Comparison of ENCODE assay signal across 8 mouse cellular contexts in genomic region chr6:48047114-48047449, GRCm38 (mm10). TPM values are rescaled to one million over a fixed set of nuclear protein-coding genes. Genes with fewer than 3 reads are reported as not detected.
DNase-seq lines count a peak whose midpoint lies in the region; ATAC-seq lines count a peak whose summit lies in the region.

No protein-coding gene starts in this region.

- peaks cover 23% of the 10 kb centered on the region for H3K36me3 ChIP-seq in erythroblast, embryonic 14.5 days (ENCODE audit: control insufficient read depth)
- peaks cover 31% of the 10 kb centered on the region for H3K36me3 ChIP-seq in embryonic facial prominence, embryonic 14.5 days (ENCODE audit: control insufficient read depth, insufficient read depth, low read length)
- H3K36me3 ChIP-seq in liver, embryonic 11.5 days (ENCODE audit: control insufficient read depth, insufficient read depth, low read length) = peaks cover 15% of the 10 kb centered on the region

- no peak overlapping the region; the same call in 1 of the 2 replicates for H3K27ac ChIP-seq in embryonic facial prominence, embryonic 14.5 days (replicated peaks; ENCODE audit: low read depth, low read length)
- peak overlapping the region; percentile 85; the same call in 1 of the 2 replicates for H3K27ac ChIP-seq in liver, embryonic 11.5 days (ENCODE audit: low read depth, low read length)

- peak overlapping the region; percentile 83 for H3K9ac ChIP-seq in embryonic facial prominence, embryonic 14.5 days (ENCODE audit: low read depth, low read length)
- H3K9ac ChIP-seq in liver, embryonic 11.5 days (ENCODE audit: low read depth, low read length) = peak overlapping the region; percentile 93

- peaks cover 22% of the 10 kb centered on the region for H3K27me3 ChIP-seq in erythroblast, embryonic 14.5 days (ENCODE audit: control insufficient read depth)
- H3K27me3 ChIP-seq in embryonic facial prominence, embryonic 14.5 days (replicated peaks; ENCODE audit: control insufficient read depth, insufficient read depth, low read length) = no peaks in the 10 kb centered on the region
- no peaks in the 10 kb centered on the region for H3K27me3 ChIP-seq in liver, embryonic 11.5 days (replicated peaks; ENCODE audit: control insufficient read depth, insufficient read depth, low read length)

- H3K9me3 ChIP-seq in erythroblast, embryonic 14.5 days (ENCODE audit: control insufficient read depth, low read length) = no peaks in the 10 kb centered on the region
- no peaks in the 10 kb centered on the region for H3K9me3 ChIP-seq in embryonic facial prominence, embryonic 14.5 days (ENCODE audit: control insufficient read depth, low read length)
- no peaks in the 10 kb centered on the region for H3K9me3 ChIP-seq in liver, embryonic 11.5 days (ENCODE audit: control insufficient read depth, low read length)

- WGBS in embryonic facial prominence, embryonic 14.5 days = 8% methylated on average over 10 of the region's 12 CpGs
- 5% methylated on average over 12 of the region's 12 CpGs for WGBS in liver, embryonic 11.5 days

- peaks cover 21% of the 10 kb centered on the region for H3K4me1 ChIP-seq in erythroblast, embryonic 14.5 days (ENCODE audit: control insufficient read depth)
- H3K4me1 ChIP-seq in embryonic facial prominence, embryonic 14.5 days (ENCODE audit: control insufficient read depth, insufficient read depth, low read length) = peaks cover 8% of the 10 kb centered on the region; the same call in 1 of the 2 replicates
- peaks cover 8% of the 10 kb centered on the region for H3K4me1 ChIP-seq in liver, embryonic 11.5 days (replicated peaks; ENCODE audit: control insufficient read depth, insufficient read depth, low read length)

- H3K4me2 ChIP-seq in embryonic facial prominence, embryonic 14.5 days (ENCODE audit: low read depth, low read length) = peak overlapping the region; percentile 90
- peak overlapping the region; percentile 82 for H3K4me2 ChIP-seq in liver, embryonic 11.5 days

- DNase-seq in 416B (ENCODE audit: low read depth) = peak; percentile 43
- peak; percentile 33 for DNase-seq in embryonic facial prominence, embryonic 14.5 days (ENCODE audit: low spot score)
- no peak for DNase-seq in liver, embryonic 11.5 days (ENCODE audit: low spot score)
- no peak for DNase-seq in gastrocnemius, adult 18-20 months (ENCODE audit: low spot score)
- DNase-seq in layer of hippocampus, postnatal 25 days (ENCODE audit: extremely low spot score in 1 of 2, low spot score in 1 of 2) = no peak
- no peak for DNase-seq in layer of hippocampus, postnatal 10 days (ENCODE audit: low spot score in 2 of 2)

- peak overlapping the region; percentile 80 for H3K4me3 ChIP-seq in erythroblast, embryonic 14.5 days (replicated peaks)
- peak overlapping the region; percentile 76 for H3K4me3 ChIP-seq in embryonic facial prominence, embryonic 14.5 days (ENCODE audit: low read depth, low read length)
- peak overlapping the region; percentile 91 for H3K4me3 ChIP-seq in liver, embryonic 11.5 days (ENCODE audit: low read depth, low read length)

- ATAC-seq in erythroblast, adult 5-6 weeks (replicated peaks; ENCODE audit: low FRiP score, poor library complexity, severe bottlenecking) = no peak
- ATAC-seq in embryonic facial prominence, embryonic 14.5 days (ENCODE audit: low read depth) = 0 out of 2 replicates have a peak, but pooled peaks have one; percentile 3
- peak; percentile 13; the same call in 1 of the 2 replicates for ATAC-seq in liver, embryonic 11.5 days (replicated peaks; ENCODE audit: low FRiP score)

RNA-seq across cellular contexts. Expression of gene Zfp777, which starts 1.6 kb away (rescaled TPM):
- polyA plus RNA-seq in erythroblast, embryonic 14.5 days (2012) = 0.81 and 0.94 TPM in 2 replicates
- 1.5 and 1.7 TPM in 2 replicates for total RNA-seq in erythroblast, adult 5-6 weeks (2015; ENCODE audit: low replicate concordance)
- 1.5 and 5.0 TPM in 2 replicates for total RNA-seq in erythroblast, adult 5-6 weeks (2017; ENCODE audit: low replicate concordance)
- 7.5 and 9.1 TPM in 2 replicates for polyA plus RNA-seq in embryonic facial prominence, embryonic 14.5 days (2014; fragmentation: Nextera tagmentation; extraction: Ambion mirVana)
- polyA plus RNA-seq in liver, embryonic 11.5 days (2014; fragmentation: Nextera tagmentation; extraction: Ambion mirVana) = 7.4 and 8.6 TPM in 2 replicates
- 10 to 100 TPM; 17.4 to 20.7 TPM for total RNA-seq in gastrocnemius, adult 18-20 months (2021)
- 10 to 100 TPM; 33.8 to 33.9 TPM for total RNA-seq in layer of hippocampus, postnatal 25 days (2021)
- total RNA-seq in layer of hippocampus, postnatal 10 days (2021) = 10 to 100 TPM; 36.6 to 44.9 TPM

RNA-seq across cellular contexts. Expression of gene Zfp746, which starts 39.3 kb away (rescaled TPM):
- 0.43 and 0.51 TPM in 2 replicates for polyA plus RNA-seq in erythroblast, embryonic 14.5 days (2012)
- 8.1 and 14.2 TPM in 2 replicates for total RNA-seq in erythroblast, adult 5-6 weeks (2015; ENCODE audit: low replicate concordance)
- total RNA-seq in erythroblast, adult 5-6 weeks (2017; ENCODE audit: low replicate concordance) = 7.8 and 14.1 TPM in 2 replicates
- polyA plus RNA-seq in embryonic facial prominence, embryonic 14.5 days (2014; fragmentation: Nextera tagmentation; extraction: Ambion mirVana) = 21.2 and 21.6 TPM in 2 replicates
- 11.5 and 14.5 TPM in 2 replicates for polyA plus RNA-seq in liver, embryonic 11.5 days (2014; fragmentation: Nextera tagmentation; extraction: Ambion mirVana)
- total RNA-seq in gastrocnemius, adult 18-20 months (2021) = 1 to 10 TPM; 9.2 to 9.7 TPM
- total RNA-seq in layer of hippocampus, postnatal 25 days (2021) = 10 to 100 TPM; 29.6 to 31.8 TPM
- 10 to 100 TPM; 27.5 to 29.6 TPM for total RNA-seq in layer of hippocampus, postnatal 10 days (2021)

Comparison
In these comparisons a context has a peak if more than half of its experiments do, and no peak if none do; other contexts are left out.
1. DNase-seq: peak in 416B (single experiment) and embryonic facial prominence, embryonic 14.5 days (single experiment); none in liver, embryonic 11.5 days (single experiment), gastrocnemius, adult 18-20 months (single experiment), layer of hippocampus, postnatal 25 days (0 of 2) and layer of hippocampus, postnatal 10 days (0 of 2).
2. Peak in every context shown above with its lines, with median percentiles within 50 percentile points of each other: H3K4me3 ChIP-seq.